Mouse (Mus musculus) forebrain, postnatal 0 days (tissue): ENCODE results near the gene Dtx4. TPM values are rescaled to one million over a fixed set of nuclear protein-coding genes. Genes with fewer than 3 reads are reported as not detected.
A peak's percentile ranks its signal among the peaks of the same experiment; 100 is the strongest.

Source experiments
- ATAC-seq: fragments of 200-750 bp; cut with Nextera tagmentation; 2 replicates; pipeline ENCODE4 v1.8.0; 2017; ENCODE audit warnings: mild to moderate bottlenecking, moderate library complexity
- DNase-seq: peaks from one replicate; pipeline ENCODE4 v3.0.0-alpha.2; 2015
- H3K27ac ChIP-seq: fragments of 300-500 bp; sonication (generic); 2 replicates; pipeline ENCODE4 v1.5.1; 2014; ENCODE audit warnings: low read depth, mild to moderate bottlenecking, antibody characterized with exemption, low read length, moderate library complexity, mixed read lengths
- H3K27me3 ChIP-seq: fragments of 300-500 bp; sonication (generic); 2 replicates; pipeline ENCODE4 v1.6.1; 2014; ENCODE audit warnings: mild to moderate bottlenecking, low read length, mixed read lengths; ENCODE audit not compliant: insufficient read depth
- H3K36me3 ChIP-seq: fragments of 300-500 bp; sonication (generic); 2 replicates; pipeline ENCODE4 v1.6.1; 2014; ENCODE audit warnings: mild to moderate bottlenecking, moderate library complexity; ENCODE audit not compliant: insufficient read depth
- H3K4me1 ChIP-seq: fragments of 300-500 bp; sonication (generic); 2 replicates; pipeline ENCODE4 v1.6.1; 2014; ENCODE audit warnings: antibody characterized with exemption; ENCODE audit not compliant: insufficient read depth
- H3K4me2 ChIP-seq: fragments of 300-500 bp; sonication (generic); 2 replicates; pipeline ENCODE4 v1.6.1; 2014; ENCODE audit warnings: low read depth, mild to moderate bottlenecking, moderate library complexity
- H3K4me3 ChIP-seq: fragments of 300-500 bp; sonication (generic); 2 replicates; pipeline ENCODE4 v1.5.1; 2014; ENCODE audit warnings: low read depth, low read length, mixed read lengths
- H3K9ac ChIP-seq: fragments of 300-500 bp; sonication (generic); 2 replicates; pipeline ENCODE4 v1.6.1; 2014; ENCODE audit warnings: mild to moderate bottlenecking
- H3K9me3 ChIP-seq: fragments of 300-500 bp; sonication (generic); 2 replicates; pipeline ENCODE4 v1.6.1; 2016; ENCODE audit warnings: low read length
- CTCF ChIP-seq: sonication (generic); IDR thresholded peaks from 2 replicates; pipeline ENCODE4 v1.5.1; 2016; ENCODE audit warnings: antibody characterized with exemption, control low read depth, low read depth
- WGBS: fragments of 180-500 bp; shearing (Covaris S2); extraction: QIAGEN DNeasy Blood & Tissue Kit; methylation state at CpG from one replicate; pipeline ENCODE4 v1.1.7; 2014; 5-methylcytosine and 5-hydroxymethylcytosine counted together
- polyA plus RNA-seq: library from polyadenylated mRNA; unstranded; fragments of >200 nt; fragmentation: Nextera tagmentation; extraction: Ambion mirVana; gene quantifications from 2 replicates; pipeline ENCODE4 v1.2.1, GENCODE M21; 2015
- total RNA-seq: library from RNA; depleted of rRNA; stranded (reverse); fragments of >200 nt; gene quantifications from 2 replicates; pipeline ENCODE4 v1.2.3, GENCODE M21; 2014

Dtx4 gene
- total and polyA plus RNA-seq, 2 experiments from 2014 or later, result 20.6 to 48.8 TPM

DNA sequence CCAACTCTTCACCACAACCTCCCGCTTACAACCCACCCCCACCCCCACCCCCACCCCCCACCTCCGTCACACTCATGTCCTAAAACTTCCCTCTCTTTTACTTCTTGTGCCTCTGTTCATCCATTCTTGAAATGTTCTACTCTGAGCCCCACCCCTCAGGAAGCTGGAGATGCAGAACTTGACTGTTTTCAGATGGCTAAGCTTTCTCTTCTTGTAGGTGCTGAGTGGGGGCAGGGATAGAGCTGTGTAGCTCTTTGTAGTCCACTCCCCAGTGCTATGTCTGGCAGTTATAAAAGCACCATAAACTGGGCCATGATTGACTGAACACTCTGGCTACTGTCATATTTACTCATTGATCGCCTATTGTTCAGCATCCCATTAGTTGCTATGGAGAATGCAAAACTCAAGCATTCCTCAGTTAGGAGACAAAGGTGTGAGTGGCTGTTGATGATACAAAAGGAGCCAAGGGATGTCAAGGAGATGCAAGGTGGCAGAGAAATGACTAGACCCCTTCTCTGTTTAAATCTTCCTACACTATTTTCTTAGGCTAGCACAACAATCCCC lies 6.2 kb downstream of the Dtx4 start:
- Histone ChIP-seq H3K27ac (no peak overlapping the region), H3K4me2 (no peak overlapping the region), H3K27me3 (no peaks in the 10 kb centered on the region), H3K4me3 (no peak overlapping the region), H3K4me1 (peaks cover 21% of the 10 kb centered on the region), H3K9me3 (no peaks in the 10 kb centered on the region), H3K9ac (no peak overlapping the region), H3K36me3 (peaks cover 22% of the 10 kb centered on the region)
- 36% methylated on average over 3 of the region's 3 CpGs for WGBS
- no peak for ATAC-seq
- no peak for TF ChIP-seq CTCF
- no peak for DNase-seq

DNA sequence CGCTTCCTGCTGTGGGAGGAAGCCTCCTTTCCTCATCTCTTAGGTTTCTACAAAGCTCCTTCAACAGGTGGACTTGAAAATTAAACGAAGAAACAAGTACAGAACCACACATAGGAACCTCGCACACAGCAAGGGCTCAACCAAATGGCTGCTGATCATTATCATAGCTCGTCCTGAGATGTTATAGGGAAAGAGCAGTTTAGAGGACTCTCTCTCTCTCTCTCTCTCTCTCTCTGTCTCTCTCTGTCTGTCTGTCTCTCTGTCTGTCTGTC lies 7.1 kb downstream of the Dtx4 start:
- Histone ChIP-seq H3K4me3 (no peak overlapping the region), H3K36me3 (peaks cover 25% of the 10 kb centered on the region), H3K4me1 (peaks cover 17% of the 10 kb centered on the region), H3K4me2 (no peak overlapping the region), H3K9me3 (no peaks in the 10 kb centered on the region), H3K9ac (no peak overlapping the region), H3K27me3 (no peaks in the 10 kb centered on the region), H3K27ac (no peak overlapping the region)
- DNase-seq (no peak), ATAC-seq (no peak)
- WGBS, result 34% methylated on average over 4 of the region's 4 CpGs
- no peak for TF ChIP-seq CTCF

DNA sequence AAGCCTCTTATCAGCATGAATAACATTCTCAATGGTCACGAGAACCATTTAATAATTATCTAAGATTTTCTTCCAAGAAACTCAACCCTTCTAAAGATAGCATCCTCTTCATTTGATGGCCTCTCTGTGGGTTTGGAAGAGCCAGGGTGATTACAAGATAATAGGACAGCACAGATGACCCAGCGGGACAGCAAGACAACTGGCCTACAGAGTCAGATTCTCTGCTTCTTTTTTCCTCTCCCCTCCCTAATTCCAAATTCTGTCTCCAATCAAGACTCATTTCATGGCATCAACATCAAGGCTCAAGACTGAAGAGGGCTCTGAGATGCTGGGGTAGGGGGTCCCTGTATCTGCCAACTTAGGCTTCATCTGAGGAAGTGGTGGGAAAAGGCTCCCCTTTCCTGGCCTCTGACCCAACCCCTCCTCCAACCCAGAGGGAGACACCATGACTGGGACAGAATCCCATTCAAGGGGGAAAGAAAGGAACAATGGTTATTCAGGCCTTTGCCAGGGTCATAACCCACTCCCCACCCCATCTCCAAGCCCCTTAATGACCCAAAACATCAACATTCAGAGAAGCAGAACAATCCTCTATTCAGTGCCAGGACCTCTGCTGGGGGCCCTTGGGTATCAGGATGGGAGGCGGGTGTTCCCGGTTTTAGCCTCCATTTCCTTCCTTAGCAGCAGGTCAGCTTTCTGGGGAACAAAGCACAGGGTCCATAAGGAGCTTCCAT lies 7.6 kb downstream of the Dtx4 start:
- WGBS, result 34% methylated on average over 4 of the region's 4 CpGs
- no peak overlapping the region for H3K27ac ChIP-seq
- ATAC-seq, result no peak

DNA sequence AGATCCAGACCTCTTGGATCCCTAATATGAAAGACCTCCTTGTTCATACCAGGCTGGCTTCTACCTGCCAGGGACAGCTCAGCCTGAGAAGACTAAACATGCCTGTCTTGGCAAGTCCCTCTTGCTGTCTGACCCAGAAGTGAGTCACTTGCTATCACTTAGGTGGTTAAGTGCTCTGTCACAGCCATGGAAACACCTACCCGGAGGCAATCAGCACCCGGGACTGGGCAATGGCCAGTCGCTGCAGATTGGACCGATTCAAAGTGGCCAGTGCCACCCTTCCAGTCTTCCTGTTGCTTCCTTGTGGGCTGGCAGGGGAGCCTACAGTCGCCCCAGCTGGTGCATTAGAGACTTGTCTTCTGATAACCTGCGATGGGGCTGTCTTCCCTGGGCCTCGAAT lies 9.6 kb downstream of the Dtx4 start:
- no peak for TF ChIP-seq CTCF
- Histone ChIP-seq H3K27me3 (no peaks in the 10 kb centered on the region), H3K9me3 (no peaks in the 10 kb centered on the region), H3K4me2 (no peak overlapping the region), H3K4me1 (peaks cover 8% of the 10 kb centered on the region; the same call in 1 of the 2 replicates), H3K9ac (no peak overlapping the region), H3K4me3 (no peak overlapping the region), H3K27ac (no peak overlapping the region), H3K36me3 (peaks cover 34% of the 10 kb centered on the region)
- no peak for ATAC-seq
- whole genome bisulfite sequencing, result 93% methylated on average over 7 of the region's 7 CpGs
- no peak for DNase-seq

More for the DNA sequence above, 7.6 kb downstream of the Dtx4 start:
- Histone ChIP-seq H3K27me3 (no peaks in the 10 kb centered on the region), H3K4me3 (no peak overlapping the region), H3K4me2 (no peak overlapping the region), H3K9me3 (no peaks in the 10 kb centered on the region), H3K36me3 (peaks cover 25% of the 10 kb centered on the region), H3K4me1 (peaks cover 12% of the 10 kb centered on the region), H3K9ac (no peak overlapping the region)
- DNase-seq, result no peak
- TF ChIP-seq CTCF, result no peak

DNA sequence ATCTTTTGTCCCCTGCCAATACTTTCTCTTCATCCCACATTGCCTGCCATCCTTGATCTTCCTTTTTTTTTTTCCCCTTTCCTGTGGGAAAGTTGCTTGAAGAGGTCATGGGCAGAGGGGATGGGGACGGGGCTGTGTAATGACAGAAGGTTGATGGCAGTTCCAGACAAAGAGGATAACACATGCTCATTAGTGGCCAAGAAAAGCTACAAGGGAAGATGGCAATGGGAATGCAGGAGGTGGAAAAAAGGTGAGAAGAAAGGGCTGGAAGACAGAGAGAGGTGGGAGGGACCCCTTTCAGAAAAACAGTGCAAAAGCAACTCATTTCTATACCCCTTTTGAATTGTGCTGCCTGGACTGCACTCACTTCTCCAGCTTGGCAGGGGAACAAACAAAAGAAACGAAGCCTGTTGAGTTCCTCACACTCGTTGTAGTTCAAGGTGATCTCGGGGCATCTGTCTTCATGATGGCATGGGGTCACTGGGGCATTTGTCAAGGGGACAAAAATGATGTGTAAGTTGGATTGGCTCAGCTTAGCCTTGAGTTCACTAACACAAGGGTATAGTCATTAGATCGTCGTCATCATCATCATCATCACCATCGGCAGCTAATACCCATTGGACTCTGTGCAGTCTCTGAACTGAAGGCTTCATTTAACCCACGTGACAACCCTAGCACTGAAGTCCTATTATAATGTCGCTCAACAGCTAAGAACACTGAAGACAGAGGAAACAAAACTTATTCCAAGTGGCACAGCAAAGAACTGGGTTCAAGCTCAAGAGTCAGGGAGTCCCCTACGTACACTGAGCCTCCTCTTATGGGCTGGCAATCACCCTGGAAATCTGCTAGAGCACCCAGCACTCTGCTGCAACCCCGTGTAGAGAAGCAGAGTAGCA lies 11.3 kb downstream of the Dtx4 start:
- DNase-seq (no peak), ATAC-seq (no peak)
- peaks cover 44% of the 10 kb centered on the region for H3K36me3 ChIP-seq
- no peak for TF ChIP-seq CTCF
- H3K27ac ChIP-seq, result no peak overlapping the region; the same call in 1 of the 2 replicates
- WGBS, result 20% methylated on average over 11 of the region's 11 CpGs
- H3K4me3 ChIP-seq, result no peak overlapping the region
- peaks cover 8% of the 10 kb centered on the region; the same call in 1 of the 2 replicates for H3K4me1 ChIP-seq
- no peak overlapping the region for H3K4me2 ChIP-seq
- no peak overlapping the region for H3K9ac ChIP-seq
- H3K27me3 ChIP-seq, result no peaks in the 10 kb centered on the region
- no peaks in the 10 kb centered on the region for H3K9me3 ChIP-seq

DNA sequence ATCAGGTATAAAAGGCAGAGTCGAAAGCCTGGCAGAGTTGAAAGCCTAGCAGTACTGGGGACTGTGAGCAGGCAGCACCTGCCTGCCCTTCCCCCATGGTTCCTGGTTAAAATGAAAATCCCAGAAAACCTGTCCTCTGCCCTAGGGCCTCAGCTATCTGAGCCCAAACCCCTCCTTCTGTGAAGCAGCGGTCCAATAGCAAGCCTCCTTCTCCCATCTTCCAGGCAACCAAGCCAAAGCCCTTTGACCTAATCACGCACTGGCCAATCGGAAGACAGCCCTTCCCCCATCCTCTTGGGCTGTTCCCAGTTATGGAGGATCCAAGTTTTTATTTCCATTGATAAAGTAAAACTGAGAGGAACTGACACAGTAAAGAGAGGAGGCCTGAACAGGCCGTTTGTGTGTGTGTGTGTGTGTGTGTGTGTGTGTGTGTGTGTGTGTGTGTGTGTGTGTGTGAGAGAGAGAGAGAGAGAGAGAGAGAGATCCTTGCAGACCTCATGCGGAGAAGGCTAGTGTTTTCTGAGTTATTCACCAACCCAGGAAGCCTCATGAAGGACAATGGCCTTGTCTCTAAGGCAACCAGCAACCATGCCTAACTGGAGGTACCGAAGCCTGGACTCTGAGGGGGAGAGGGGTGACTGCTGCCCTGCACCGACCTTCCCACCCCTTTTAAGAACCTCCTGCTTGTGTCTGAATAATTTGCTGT lies 12.1 kb downstream of the Dtx4 start:
- H3K4me3 ChIP-seq, result no peak overlapping the region
- H3K9ac ChIP-seq, result no peak overlapping the region
- peaks cover 52% of the 10 kb centered on the region for H3K36me3 ChIP-seq
- no peak for TF ChIP-seq CTCF
- peaks cover 8% of the 10 kb centered on the region; the same call in 1 of the 2 replicates for H3K4me1 ChIP-seq
- DNase-seq (peak; percentile 45), ATAC-seq (peak; percentile 69)
- peak overlapping the region; percentile 1; the same call in 1 of the 2 replicates for H3K27ac ChIP-seq
- H3K9me3 ChIP-seq, result no peaks in the 10 kb centered on the region
- no peak overlapping the region for H3K4me2 ChIP-seq
- no peaks in the 10 kb centered on the region for H3K27me3 ChIP-seq
- 6% methylated on average over 8 of the region's 8 CpGs for WGBS
